Mouse (Mus musculus): ENCODE results near the gene Sptbn1. TPM values are rescaled to one million over a fixed set of nuclear protein-coding genes. Genes with fewer than 3 reads are reported as not detected.
A peak's percentile ranks its signal among the peaks of the same experiment; 100 is the strongest.
"Not testable (repeated sequence)": the region's sequence is repeated elsewhere in the genome, so short reads cannot be mapped to it uniquely, and the experiment has no call there.

Sptbn1 gene
- total and polyA plus RNA-seq, 2 experiments from 2014 or later: 121 to 271 TPM

DNA sequence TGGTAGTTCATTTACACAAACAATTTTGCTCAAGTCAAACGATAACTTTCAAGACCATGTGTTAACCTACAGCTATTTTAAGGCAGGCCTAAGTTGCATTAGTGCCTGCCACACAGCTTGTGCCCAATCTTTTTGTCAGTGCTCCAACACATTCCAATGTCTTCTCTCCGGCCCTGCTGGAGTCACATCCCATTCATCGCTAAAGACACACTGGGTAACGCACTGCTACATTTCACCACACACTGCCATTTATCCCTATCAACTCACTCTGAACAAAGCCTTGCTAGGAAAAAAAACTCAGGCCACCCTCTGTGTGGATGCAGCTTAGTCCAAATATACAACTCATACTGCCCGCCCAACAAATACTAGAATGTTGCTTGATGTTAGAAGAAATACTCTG lies 11.5 kb downstream of the Sptbn1 start:
- Histone ChIP-seq H3K4me3 (ENCODE audit: low read depth, low read length) (0 out of 2 replicates have a peak overlapping the region, but pooled peaks have one; percentile 1), H3K4me1 (ENCODE audit: control insufficient read depth, insufficient read depth) (peaks cover 55% of the 10 kb centered on the region), H3K9me3 (replicated peaks; ENCODE audit: control insufficient read depth, low read length) (no peaks in the 10 kb centered on the region), H3K27me3 (ENCODE audit: control insufficient read depth, insufficient read depth, low read length) (no peaks in the 10 kb centered on the region), H3K9ac (replicated peaks; ENCODE audit: low read depth, low read length) (no peak overlapping the region), H3K4me2 (ENCODE audit: low read depth, low read length) (peak overlapping the region; percentile 47), H3K27ac (ENCODE audit: low read depth) (peak overlapping the region; percentile 90), H3K36me3 (replicated peaks; ENCODE audit: control insufficient read depth, insufficient read depth, low read length) (peaks cover 14% of the 10 kb centered on the region; the same call in 1 of the 2 replicates)
- ATAC-seq (ENCODE audit: insufficient read depth, low read depth) (peak; percentile 73), DNase-seq (ENCODE audit: low spot score) (no peak)
- TF ChIP-seq EP300 (IDR thresholded peaks at IDR 0.05; ENCODE audit: low read depth) (no peak; the same call in 1 of the 2 replicates), CTCF (IDR thresholded peaks at IDR 0.05; ENCODE audit: low read depth) (no peak)
- 27% methylated on average over 5 of the region's 5 CpGs for WGBS

DNA sequence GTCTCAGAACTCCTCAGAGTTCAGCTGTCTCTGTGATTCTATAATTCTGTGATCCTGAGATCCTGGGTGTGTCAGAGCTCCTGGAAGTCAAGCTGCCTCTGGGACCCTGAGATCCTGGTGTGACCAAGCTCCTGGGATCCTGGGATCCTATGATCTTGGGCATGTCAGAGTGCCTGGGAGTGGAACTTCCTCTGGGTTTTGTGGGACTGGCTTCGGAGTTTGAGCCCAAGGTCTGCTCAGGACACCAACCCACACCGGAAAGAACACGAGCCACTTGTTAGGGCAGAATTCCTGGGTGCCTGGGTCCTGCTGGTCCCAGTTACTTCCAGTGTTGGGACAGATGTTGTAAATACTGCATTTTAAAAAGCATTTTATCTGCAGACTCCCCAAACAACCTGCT lies 12.8 kb downstream of the Sptbn1 start:
- not testable (repeated sequence) for H3K4me3 ChIP-seq (ENCODE audit: low read depth, low read length); H3K27me3 ChIP-seq (ENCODE audit: control insufficient read depth, insufficient read depth, low read length); ATAC-seq (ENCODE audit: insufficient read depth, low read depth); H3K9me3 ChIP-seq (replicated peaks; ENCODE audit: control insufficient read depth, low read length); H3K9ac ChIP-seq (replicated peaks; ENCODE audit: low read depth, low read length); H3K4me2 ChIP-seq (ENCODE audit: low read depth, low read length); DNase-seq (ENCODE audit: low spot score)
- Histone ChIP-seq H3K36me3 (replicated peaks; ENCODE audit: control insufficient read depth, insufficient read depth, low read length) (peaks cover 14% of the 10 kb centered on the region; the same call in 1 of the 2 replicates), H3K27ac (ENCODE audit: low read depth) (peak overlapping the region; percentile 90), H3K4me1 (ENCODE audit: control insufficient read depth, insufficient read depth) (peaks cover 60% of the 10 kb centered on the region)
- WGBS: 56% methylated on average over 3 of the region's 3 CpGs

DNA sequence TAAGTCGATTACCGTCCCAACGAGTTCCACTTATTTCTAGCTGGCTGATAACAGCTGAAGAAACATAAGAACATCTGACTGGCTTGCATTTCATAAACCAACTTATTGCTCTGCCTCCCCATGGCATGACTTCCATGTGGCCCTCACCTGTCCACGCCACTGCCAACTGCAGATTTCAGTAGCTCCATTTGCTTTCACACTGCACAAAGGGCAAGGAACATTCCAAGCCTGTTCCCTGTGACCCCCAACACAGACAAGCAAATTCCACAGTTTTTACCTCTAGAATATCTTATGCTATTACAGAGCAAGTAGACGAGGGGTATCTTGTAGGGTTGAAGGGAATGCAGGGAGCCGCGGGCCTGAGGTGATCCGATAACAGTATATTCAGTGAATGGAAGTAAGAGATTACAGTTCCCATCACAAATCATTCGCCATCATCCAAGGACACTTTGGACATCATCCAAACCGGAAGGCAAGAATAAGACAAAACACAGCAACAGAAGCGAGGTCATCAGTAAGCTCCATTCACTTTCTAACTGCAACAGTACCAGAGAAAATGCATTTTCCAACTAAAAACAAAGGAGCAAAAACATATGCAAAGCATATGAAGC lies 16.6 kb downstream of the Sptbn1 start:
- H3K4me2 ChIP-seq (ENCODE audit: low read depth, low read length): 0 out of 2 replicates have a peak overlapping the region, but pooled peaks have one; percentile 27
- DNase-seq (ENCODE audit: low spot score): no peak
- no peaks in the 10 kb centered on the region for H3K36me3 ChIP-seq (replicated peaks; ENCODE audit: control insufficient read depth, insufficient read depth, low read length)
- H3K4me3 ChIP-seq (ENCODE audit: low read depth, low read length): no peak overlapping the region
- TF ChIP-seq EP300 (IDR thresholded peaks at IDR 0.05; ENCODE audit: low read depth) (no peak), CTCF (IDR thresholded peaks at IDR 0.05; ENCODE audit: low read depth) (no peak)
- no peaks in the 10 kb centered on the region for H3K9me3 ChIP-seq (replicated peaks; ENCODE audit: control insufficient read depth, low read length)
- H3K9ac ChIP-seq (replicated peaks; ENCODE audit: low read depth, low read length): no peak overlapping the region
- H3K4me1 ChIP-seq (ENCODE audit: control insufficient read depth, insufficient read depth): peaks cover 59% of the 10 kb centered on the region
- no peaks in the 10 kb centered on the region for H3K27me3 ChIP-seq (ENCODE audit: control insufficient read depth, insufficient read depth, low read length)
- ATAC-seq (ENCODE audit: insufficient read depth, low read depth): no peak
- 23% methylated on average over 11 of the region's 11 CpGs for WGBS
- peak overlapping the region; percentile 52 for H3K27ac ChIP-seq (ENCODE audit: low read depth)

DNA sequence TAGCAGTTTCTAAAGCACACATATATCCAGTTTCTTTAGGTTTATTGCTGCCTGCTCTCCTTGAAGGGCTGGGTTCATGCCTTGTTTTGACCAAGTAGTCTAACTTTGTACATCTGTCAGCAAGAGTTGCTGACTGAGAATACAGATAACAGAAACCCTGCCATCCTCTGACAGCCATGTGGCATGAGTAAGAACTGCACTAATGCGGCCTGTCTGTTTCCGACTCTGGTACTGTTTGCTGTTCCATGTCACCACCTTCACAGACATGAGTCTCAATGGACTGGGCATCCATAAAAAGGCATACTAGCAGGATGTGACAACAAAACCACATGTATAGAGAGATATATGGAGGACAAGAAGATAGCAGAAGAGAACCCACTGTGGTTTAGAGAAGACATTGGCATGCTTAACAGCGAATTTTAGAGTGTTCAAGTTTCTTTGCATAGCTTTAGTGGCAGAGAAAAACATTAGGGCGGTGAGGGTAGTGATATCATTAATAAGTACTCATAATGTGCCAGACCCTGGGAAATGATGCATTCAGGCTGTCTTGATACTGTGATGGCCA lies 18.4 kb downstream of the Sptbn1 start:
- WGBS: 33% methylated on average over 4 of the region's 4 CpGs
- no peaks in the 10 kb centered on the region for H3K36me3 ChIP-seq (replicated peaks; ENCODE audit: control insufficient read depth, insufficient read depth, low read length)
- TF ChIP-seq CTCF (IDR thresholded peaks at IDR 0.05; ENCODE audit: low read depth): no peak
- TF ChIP-seq EP300 (IDR thresholded peaks at IDR 0.05; ENCODE audit: low read depth): no peak
- H3K4me3 ChIP-seq (ENCODE audit: low read depth, low read length): no peak overlapping the region
- no peaks in the 10 kb centered on the region for H3K9me3 ChIP-seq (replicated peaks; ENCODE audit: control insufficient read depth, low read length)
- H3K27me3 ChIP-seq (ENCODE audit: control insufficient read depth, insufficient read depth, low read length): no peaks in the 10 kb centered on the region
- ATAC-seq (ENCODE audit: insufficient read depth, low read depth) (peak; percentile 75; the same call in 1 of the 2 replicates), DNase-seq (ENCODE audit: low spot score) (no peak)
- H3K4me1 ChIP-seq (ENCODE audit: control insufficient read depth, insufficient read depth): peaks cover 65% of the 10 kb centered on the region
- H3K4me2 ChIP-seq (ENCODE audit: low read depth, low read length): no peak overlapping the region
- no peak overlapping the region for H3K9ac ChIP-seq (replicated peaks; ENCODE audit: low read depth, low read length)
- H3K27ac ChIP-seq (ENCODE audit: low read depth): peak overlapping the region; percentile 52

DNA sequence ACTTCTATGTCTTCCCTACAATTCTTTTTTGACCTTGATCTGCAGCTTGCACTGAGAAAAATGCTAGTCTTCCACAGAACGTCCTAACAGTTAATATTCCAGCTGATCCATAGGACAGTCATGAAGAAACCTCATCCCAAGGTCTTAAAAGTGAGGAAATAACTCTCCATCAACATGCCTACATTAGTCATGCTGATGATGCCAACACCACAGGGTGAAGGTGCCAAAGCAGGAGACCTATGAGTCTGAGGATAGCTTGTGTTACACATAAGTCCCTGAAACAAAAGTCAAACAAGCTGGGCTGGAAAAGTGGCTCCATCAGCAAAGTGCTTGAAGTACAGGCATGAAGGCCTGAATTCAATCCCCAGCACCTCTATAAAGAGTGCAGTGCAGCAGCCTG lies 20.9 kb downstream of the Sptbn1 start:
- Histone ChIP-seq H3K4me2 (ENCODE audit: low read depth, low read length) (no peak overlapping the region), H3K36me3 (replicated peaks; ENCODE audit: control insufficient read depth, insufficient read depth, low read length) (no peaks in the 10 kb centered on the region), H3K27me3 (ENCODE audit: control insufficient read depth, insufficient read depth, low read length) (no peaks in the 10 kb centered on the region), H3K27ac (ENCODE audit: low read depth) (peak overlapping the region; percentile 73), H3K9me3 (replicated peaks; ENCODE audit: control insufficient read depth, low read length) (no peaks in the 10 kb centered on the region), H3K4me3 (ENCODE audit: low read depth, low read length) (no peak overlapping the region), H3K4me1 (ENCODE audit: control insufficient read depth, insufficient read depth) (peaks cover 88% of the 10 kb centered on the region), H3K9ac (replicated peaks; ENCODE audit: low read depth, low read length) (no peak overlapping the region)
- DNase-seq (ENCODE audit: low spot score) (no peak), ATAC-seq (ENCODE audit: insufficient read depth, low read depth) (no peak)
- WGBS: 67% methylated on average over 1 of the region's 1 CpGs
- no peak for TF ChIP-seq EP300 (IDR thresholded peaks at IDR 0.05; ENCODE audit: low read depth)
- no peak for TF ChIP-seq CTCF (IDR thresholded peaks at IDR 0.05; ENCODE audit: low read depth)

All from heart, postnatal 0 days (tissue).